Mouse (Mus musculus): ENCODE measurements at regions not wholly inside any gene's neighbourhood (a gene's known extent, or its start where the extent isn't known, plus 50 kb on each side); places are given as distances from the start of the nearest gene placed in this dataset.

GRCm38 (mm10) chr7:58919863-58920262, 263.9 kb downstream of the Atp10a start:
- DNase-seq, result no peak

- DNase-seq, result no peak
Measured at GRCm38 (mm10) chr7:58920283-58920682, 264.3 kb downstream of the Atp10a start.

GRCm38 (mm10) chr7:58924975-58925374, 269.0 kb downstream of the Atp10a start:
- DNase-seq, result no peak

GRCm38 (mm10) chr7:58925406-58925805, 269.4 kb downstream of the Atp10a start:
- no peak for DNase-seq

GRCm38 (mm10) chr7:58957448-58957847, 271.1 kb upstream of the Ube3a start:
- DNase-seq, result no peak

GRCm38 (mm10) chr7:59007196-59007595, 221.4 kb upstream of the Ube3a start:
- peak; percentile 17 to 18 for DNase-seq

- DNase-seq, result no peak
Measured at GRCm38 (mm10) chr7:59013449-59014301, 214.9 kb upstream of the Ube3a start.

- DNase-seq, result no peak
Measured at GRCm38 (mm10) chr7:59014302-59014677, 214.3 kb upstream of the Ube3a start.

- no peak for DNase-seq
Measured at GRCm38 (mm10) chr7:59027437-59027836, 201.1 kb upstream of the Ube3a start.

Measured in cerebellum, postnatal 10 days (tissue).